Mouse (Mus musculus) E14TG2a.4 (cell line): ENCODE measurements around the gene Ap2a2.

Experiments used
- H3K27me3 ChIP-seq: 2 replicates; pipeline ENCODE4 v1.6.1; 2014; ENCODE audit warnings: low read length, control low read depth; ENCODE audit not compliant: insufficient read depth
- H3K36me3 ChIP-seq: 2 replicates; pipeline ENCODE4 v1.6.1; 2014; ENCODE audit warnings: low read length, control low read depth; ENCODE audit not compliant: insufficient read depth
- H3K4me1 ChIP-seq: replicated peaks from 2 replicates; pipeline ENCODE4 v1.6.1; 2014; ENCODE audit warnings: low read depth, low read length, control low read depth
- H3K4me3 ChIP-seq: replicated peaks from 2 replicates; pipeline ENCODE4 v1.5.1; 2014; ENCODE audit warnings: mild to moderate bottlenecking, low read length
- H3K9me3 ChIP-seq: 2 replicates; pipeline ENCODE4 v1.6.1; 2014; ENCODE audit warnings: low read length, control low read depth
- CTCF ChIP-seq: conservative IDR thresholded peaks from 2 replicates; pipeline ENCODE4 v1.5.1; 2014; ENCODE audit warnings: low read length
- NANOG ChIP-seq: IDR thresholded peaks from 2 replicates; pipeline ENCODE4 v1.6.1; 2014; ENCODE audit warnings: borderline replicate concordance, low read length, mixed read lengths
- POU5F1 ChIP-seq: IDR thresholded peaks from 2 replicates; pipeline ENCODE4 v1.6.1; 2014; ENCODE audit warnings: low read length, borderline replicate concordance

Ap2a2 gene

GRCm38 (mm10) chr7:141561682-141562391 lies at the start of gene Ap2a2:
Gene Ap2a2 (plus strand): TSS chr7:141562173.
- Histone ChIP-seq H3K9me3 (no peaks in the 10 kb centered on the region), H3K27me3 (peaks cover 3% of the 10 kb centered on the region; the same call in 1 of the 2 replicates), H3K4me1 (peaks cover 44% of the 10 kb centered on the region), H3K36me3 (peaks cover 20% of the 10 kb centered on the region), H3K4me3 (peak within 1 kb of the TSS; percentile 95)
- TF ChIP-seq CTCF, result no peak
- no peak for TF ChIP-seq NANOG
- no peak for TF ChIP-seq POU5F1

GRCm38 (mm10) chr7:141517638-141518037 lies 44.3 kb upstream of the Ap2a2 start:
- peaks cover 65% of the 10 kb centered on the region for H3K36me3 ChIP-seq
- no peak overlapping the region for H3K4me3 ChIP-seq
- H3K4me1 ChIP-seq, result peaks cover 9% of the 10 kb centered on the region
- no peaks in the 10 kb centered on the region for H3K9me3 ChIP-seq
- TF ChIP-seq CTCF (no peak), POU5F1 (no peak), NANOG (no peak)
- H3K27me3 ChIP-seq, result no peaks in the 10 kb centered on the region

GRCm38 (mm10) chr7:141518296-141518695 lies 43.7 kb upstream of the Ap2a2 start:
- no peaks in the 10 kb centered on the region for H3K27me3 ChIP-seq
- H3K4me3 ChIP-seq, result no peak overlapping the region
- no peaks in the 10 kb centered on the region for H3K9me3 ChIP-seq
- TF ChIP-seq CTCF (no peak), NANOG (no peak), POU5F1 (no peak)
- peaks cover 7% of the 10 kb centered on the region for H3K4me1 ChIP-seq
- peaks cover 64% of the 10 kb centered on the region for H3K36me3 ChIP-seq

- TF ChIP-seq POU5F1 (no peak), NANOG (no peak), CTCF (no peak)
- peaks cover 58% of the 10 kb centered on the region for H3K36me3 ChIP-seq
- no peak overlapping the region for H3K4me3 ChIP-seq
- H3K9me3 ChIP-seq, result no peaks in the 10 kb centered on the region
- 0 out of 2 replicates have a peak, but pooled peaks cover 3% of the 10 kb centered on the region for H3K4me1 ChIP-seq
- no peaks in the 10 kb centered on the region for H3K27me3 ChIP-seq
Measured at GRCm38 (mm10) chr7:141518926-141519325, 43.0 kb upstream of the Ap2a2 start.

- H3K4me3 ChIP-seq, result no peak overlapping the region
- H3K36me3 ChIP-seq, result peaks cover 57% of the 10 kb centered on the region
- TF ChIP-seq POU5F1 (no peak), NANOG (no peak), CTCF (no peak)
- no peaks in the 10 kb centered on the region for H3K9me3 ChIP-seq
- no peaks in the 10 kb centered on the region for H3K27me3 ChIP-seq
- H3K4me1 ChIP-seq, result 0 out of 2 replicates have a peak, but pooled peaks cover 3% of the 10 kb centered on the region
Measured at GRCm38 (mm10) chr7:141519795-141520194, 42.2 kb upstream of the Ap2a2 start.

- H3K4me3 ChIP-seq, result no peak overlapping the region
Measured at GRCm38 (mm10) chr7:141523007-141523406, 39.0 kb upstream of the Ap2a2 start.

GRCm38 (mm10) chr7:141524271-141524670 lies 37.7 kb upstream of the Ap2a2 start:
- H3K36me3 ChIP-seq, result peaks cover 59% of the 10 kb centered on the region
- H3K4me3 ChIP-seq, result no peak overlapping the region
- TF ChIP-seq POU5F1 (no peak), CTCF (no peak), NANOG (no peak)
- H3K27me3 ChIP-seq, result no peaks in the 10 kb centered on the region
- 0 out of 2 replicates have a peak, but pooled peaks cover 3% of the 10 kb centered on the region for H3K4me1 ChIP-seq
- no peaks in the 10 kb centered on the region for H3K9me3 ChIP-seq

More at GRCm38 (mm10) chr7:141523007-141523406, 39.0 kb upstream of the Ap2a2 start:
- Histone ChIP-seq H3K4me1 (0 out of 2 replicates have a peak, but pooled peaks cover 3% of the 10 kb centered on the region), H3K9me3 (no peaks in the 10 kb centered on the region), H3K27me3 (no peaks in the 10 kb centered on the region), H3K36me3 (peaks cover 59% of the 10 kb centered on the region)
- TF ChIP-seq CTCF, result no peak
- TF ChIP-seq POU5F1, result no peak
- TF ChIP-seq NANOG, result no peak

GRCm38 (mm10) chr7:141524760-141525579 lies 37.0 kb upstream of the Ap2a2 start:
- Histone ChIP-seq H3K9me3 (no peaks in the 10 kb centered on the region), H3K4me3 (no peak overlapping the region), H3K36me3 (peaks cover 64% of the 10 kb centered on the region), H3K4me1 (0 out of 2 replicates have a peak, but pooled peaks cover 3% of the 10 kb centered on the region), H3K27me3 (no peaks in the 10 kb centered on the region)
- TF ChIP-seq NANOG (no peak), CTCF (peak; percentile 79), POU5F1 (no peak)

GRCm38 (mm10) chr7:141525580-141525925 lies 36.4 kb upstream of the Ap2a2 start:
- TF ChIP-seq NANOG, result no peak
- TF ChIP-seq CTCF, result no peak
- TF ChIP-seq POU5F1, result no peak
- no peaks in the 10 kb centered on the region for H3K9me3 ChIP-seq
- no peaks in the 10 kb centered on the region for H3K27me3 ChIP-seq
- H3K36me3 ChIP-seq, result peaks cover 63% of the 10 kb centered on the region
- H3K4me1 ChIP-seq, result 0 out of 2 replicates have a peak, but pooled peaks cover 3% of the 10 kb centered on the region
- H3K4me3 ChIP-seq, result no peak overlapping the region
